Mouse (Mus musculus): Measurements from ENCODE around the gene Ascc2. TPM values are rescaled to one million over a fixed set of nuclear protein-coding genes. Genes with fewer than 3 reads are reported as not detected.
"Not testable (repeated sequence)": the region's sequence is repeated elsewhere in the genome, so short reads cannot be mapped to it uniquely, and the experiment has no call there.

Ascc2 gene
- polyA plus RNA-seq, 1 experiment from 2014 or later = 33.0 TPM

DNA sequence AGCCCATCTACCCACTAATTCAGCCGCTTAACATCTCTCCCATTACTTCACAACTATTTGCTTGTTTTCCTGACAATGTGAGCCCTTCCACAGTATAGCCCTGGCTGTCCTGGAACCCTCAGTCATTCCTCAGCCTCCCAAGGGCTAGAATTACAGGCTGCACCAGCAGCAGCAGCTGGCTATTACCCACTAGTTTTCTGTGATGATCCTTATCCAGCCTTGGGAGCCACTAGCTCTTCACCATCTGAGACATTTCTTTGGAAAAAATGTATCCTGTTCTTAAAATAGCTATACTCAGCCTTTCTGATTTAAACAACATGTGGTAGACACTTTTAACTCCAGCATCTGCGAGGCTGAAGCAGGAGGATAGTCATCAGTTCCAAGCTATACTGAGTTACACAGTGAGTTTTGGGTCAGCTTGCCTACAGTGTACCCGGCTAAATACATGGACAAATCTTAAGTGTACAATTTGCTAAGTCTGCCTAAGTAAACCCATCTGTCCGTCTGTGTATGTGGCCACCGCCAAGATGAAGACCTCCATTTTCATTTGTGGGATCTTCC is 685 bp upstream of the Ascc2 start:
- no peaks in the 10 kb centered on the region for H3K9me3 ChIP-seq
- H3K4me2 ChIP-seq (replicated peaks) = peak overlapping the region; percentile 73
- 0 out of 2 replicates have a peak, but pooled peaks cover 3% of the 10 kb centered on the region for H3K36me3 ChIP-seq
- peak overlapping the region; percentile 5; the same call in 1 of the 2 replicates for H3K27ac ChIP-seq
- H3K27me3 ChIP-seq (replicated peaks) = no peaks in the 10 kb centered on the region
- H3K9ac ChIP-seq = no peak overlapping the region
- WGBS = 56% methylated on average over 5 of the region's 5 CpGs
- 0 out of 2 replicates have a peak, but pooled peaks cover 14% of the 10 kb centered on the region for H3K4me1 ChIP-seq (replicated peaks)
- H3K4me3 ChIP-seq (replicated peaks) = no peak overlapping the region
- ATAC-seq = peak; percentile 26; the same call in 1 of the 2 replicates

GRCm38 (mm10) chr11:4638261-4638660 is 714 bp downstream of the Ascc2 start:
- WGBS = 21% methylated on average over 7 of the region's 7 CpGs
- H3K4me1 ChIP-seq (replicated peaks) = 0 out of 2 replicates have a peak, but pooled peaks cover 14% of the 10 kb centered on the region
- H3K4me2 ChIP-seq (replicated peaks) = peak overlapping the region; percentile 73
- ATAC-seq = peak; percentile 21; the same call in 1 of the 2 replicates
- no peak overlapping the region for H3K27ac ChIP-seq
- H3K4me3 ChIP-seq (replicated peaks) = peak overlapping the region; percentile 84
- H3K36me3 ChIP-seq = 0 out of 2 replicates have a peak, but pooled peaks cover 3% of the 10 kb centered on the region
- peak overlapping the region; percentile 68 for H3K9ac ChIP-seq
- no peaks in the 10 kb centered on the region for H3K27me3 ChIP-seq (replicated peaks)
- no peaks in the 10 kb centered on the region for H3K9me3 ChIP-seq

DNA sequence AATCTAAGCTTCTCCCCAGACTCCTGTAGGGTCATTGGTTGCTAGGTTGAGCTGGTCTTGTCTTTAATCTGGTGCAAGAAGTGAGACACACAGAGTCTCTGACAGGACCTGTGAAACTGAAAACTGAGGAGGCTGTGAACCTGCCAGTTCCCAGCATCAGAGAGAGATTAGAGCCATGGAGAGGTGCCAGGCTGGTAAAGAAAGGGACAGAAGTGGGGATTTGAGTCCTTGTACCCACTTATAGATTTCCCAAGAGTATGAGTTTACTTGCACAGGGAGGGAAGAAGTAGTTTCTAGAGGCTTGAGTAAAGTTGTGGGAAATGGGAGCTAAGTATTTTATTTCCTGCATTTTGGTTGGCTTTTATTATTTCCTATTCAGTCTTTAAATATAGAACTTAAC is 3.6 kb downstream of the Ascc2 start:
- Histone ChIP-seq H3K4me3 (replicated peaks) (no peak overlapping the region), H3K27me3 (replicated peaks) (no peaks in the 10 kb centered on the region), H3K9me3 (no peaks in the 10 kb centered on the region), H3K36me3 (0 out of 2 replicates have a peak, but pooled peaks cover 3% of the 10 kb centered on the region), H3K9ac (no peak overlapping the region), H3K4me2 (replicated peaks) (no peak overlapping the region), H3K4me1 (replicated peaks) (0 out of 2 replicates have a peak, but pooled peaks cover 14% of the 10 kb centered on the region), H3K27ac (no peak overlapping the region)
- ATAC-seq = no peak

DNA sequence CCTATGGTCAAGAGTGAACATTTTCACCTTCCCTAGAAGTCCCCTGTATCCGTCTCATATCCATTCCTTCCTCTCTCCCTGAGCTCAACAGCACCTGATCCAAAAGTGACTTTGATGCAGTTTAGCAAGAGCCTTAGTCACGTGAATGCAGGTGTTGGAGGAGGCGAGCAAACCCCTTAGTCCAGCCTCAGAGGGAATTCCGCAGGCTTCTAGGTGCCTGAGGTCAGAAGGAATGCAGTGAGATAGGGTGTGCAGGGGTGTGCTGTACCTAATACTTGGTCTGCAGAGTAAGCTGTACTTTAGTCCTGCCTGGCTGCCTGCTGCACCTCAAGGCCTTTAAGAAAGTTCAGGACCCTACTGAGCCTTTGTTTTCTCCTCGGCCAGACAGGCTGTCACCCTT is 6.2 kb downstream of the Ascc2 start:
- Histone ChIP-seq H3K4me1 (replicated peaks) (0 out of 2 replicates have a peak, but pooled peaks cover 7% of the 10 kb centered on the region), H3K9ac (no peak overlapping the region), H3K9me3 (no peaks in the 10 kb centered on the region), H3K4me3 (replicated peaks) (no peak overlapping the region), H3K36me3 (peaks cover 12% of the 10 kb centered on the region; the same call in 1 of the 2 replicates), H3K4me2 (replicated peaks) (no peak overlapping the region), H3K27ac (no peak overlapping the region), H3K27me3 (replicated peaks) (no peaks in the 10 kb centered on the region)
- 62% methylated on average over 5 of the region's 5 CpGs for WGBS
- no peak for ATAC-seq

DNA sequence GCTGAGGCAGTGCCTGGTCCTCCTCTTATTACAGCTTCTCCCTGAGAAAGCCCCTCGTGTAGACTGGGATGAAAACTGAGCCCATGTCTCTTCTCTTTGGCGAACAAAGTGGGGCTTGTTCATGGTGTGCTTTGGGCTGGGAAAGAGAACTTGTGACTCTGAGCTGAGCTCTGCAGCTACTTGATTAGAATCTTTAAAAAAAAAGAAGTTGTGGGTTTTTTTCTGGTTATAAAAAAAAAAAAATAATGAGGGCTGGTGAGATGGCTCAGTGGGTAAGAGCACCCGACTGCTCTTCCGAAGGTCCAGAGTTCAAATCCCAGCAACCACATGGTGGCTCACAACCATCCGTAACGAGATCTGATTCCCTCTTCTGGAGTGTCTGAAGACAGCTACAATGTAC is 7.6 kb downstream of the Ascc2 start:
- H3K27me3 ChIP-seq (replicated peaks); H3K4me2 ChIP-seq (replicated peaks); ATAC-seq; H3K9ac ChIP-seq; H3K9me3 ChIP-seq; H3K27ac ChIP-seq; H3K4me1 ChIP-seq (replicated peaks); H3K4me3 ChIP-seq (replicated peaks): not testable (repeated sequence)
- 92% methylated on average over 6 of the region's 6 CpGs for WGBS
- H3K36me3 ChIP-seq = peaks cover 22% of the 10 kb centered on the region

DNA sequence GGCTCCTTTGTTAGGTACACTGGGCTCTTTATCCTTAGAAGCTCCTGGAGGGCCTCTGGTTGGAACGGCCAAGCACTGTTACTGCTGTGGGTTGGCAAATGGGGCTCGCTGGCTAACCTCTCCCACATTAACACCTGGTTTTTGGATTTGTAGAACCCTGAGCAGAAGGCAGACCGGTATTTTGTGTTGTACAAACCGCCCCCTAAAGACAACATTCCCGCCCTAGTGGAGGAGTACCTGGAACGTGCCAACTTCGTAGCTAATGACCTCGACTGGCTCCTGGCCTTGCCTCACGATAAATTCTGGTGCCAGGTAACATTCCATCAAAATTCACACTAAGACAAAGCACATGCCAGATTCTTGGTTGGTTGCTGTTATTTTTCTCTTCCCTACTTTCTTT is 8.9 kb downstream of the Ascc2 start:
- no peaks in the 10 kb centered on the region for H3K4me1 ChIP-seq (replicated peaks)
- H3K9me3 ChIP-seq = no peaks in the 10 kb centered on the region
- ATAC-seq = no peak
- no peak overlapping the region for H3K27ac ChIP-seq
- WGBS = 86% methylated on average over 9 of the region's 9 CpGs
- no peak overlapping the region for H3K4me2 ChIP-seq (replicated peaks)
- H3K4me3 ChIP-seq (replicated peaks) = no peak overlapping the region
- H3K27me3 ChIP-seq (replicated peaks) = no peaks in the 10 kb centered on the region
- H3K9ac ChIP-seq = no peak overlapping the region
- H3K36me3 ChIP-seq = peaks cover 20% of the 10 kb centered on the region

DNA sequence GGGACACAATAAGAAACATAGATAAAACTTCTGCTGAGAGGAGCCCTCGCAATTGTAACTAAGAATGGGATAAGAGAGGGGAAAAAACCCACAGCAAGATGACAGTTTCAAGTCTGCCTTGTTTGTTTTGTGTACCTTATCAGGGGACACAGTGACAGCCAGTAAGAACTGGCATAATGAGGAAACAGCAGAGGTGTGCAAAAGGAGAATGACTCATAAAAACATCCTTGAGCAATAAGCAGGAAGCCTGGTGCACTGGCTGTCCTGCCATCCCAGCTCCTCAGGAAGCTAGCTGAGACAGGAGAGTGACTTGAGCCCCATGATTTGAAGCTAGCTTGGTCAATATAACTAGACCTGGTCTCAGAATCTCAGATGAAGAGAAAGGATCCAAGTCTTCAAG is 22.3 kb downstream of the Ascc2 start:
- Histone ChIP-seq H3K9me3 (no peaks in the 10 kb centered on the region), H3K36me3 (peaks cover 8% of the 10 kb centered on the region; the same call in 1 of the 2 replicates), H3K4me1 (replicated peaks) (no peaks in the 10 kb centered on the region), H3K27ac (no peak overlapping the region), H3K9ac (no peak overlapping the region), H3K4me2 (replicated peaks) (no peak overlapping the region), H3K27me3 (replicated peaks) (no peaks in the 10 kb centered on the region), H3K4me3 (replicated peaks) (no peak overlapping the region)
- ATAC-seq = no peak
- WGBS = 87% methylated on average over 1 of the region's 1 CpGs

- H3K4me3 ChIP-seq (replicated peaks) = no peak overlapping the region
- no peaks in the 10 kb centered on the region for H3K9me3 ChIP-seq
- WGBS = 81% methylated on average over 7 of the region's 7 CpGs
- no peak overlapping the region for H3K4me2 ChIP-seq (replicated peaks)
- H3K4me1 ChIP-seq (replicated peaks) = no peaks in the 10 kb centered on the region
- H3K9ac ChIP-seq = no peak overlapping the region
- no peak overlapping the region for H3K27ac ChIP-seq
- peaks cover 3% of the 10 kb centered on the region; the same call in 1 of the 2 replicates for H3K36me3 ChIP-seq
- no peaks in the 10 kb centered on the region for H3K27me3 ChIP-seq (replicated peaks)
- no peak for ATAC-seq
Observed at GRCm38 (mm10) chr11:4660309-4661025, 22.9 kb downstream of the Ascc2 start.

DNA sequence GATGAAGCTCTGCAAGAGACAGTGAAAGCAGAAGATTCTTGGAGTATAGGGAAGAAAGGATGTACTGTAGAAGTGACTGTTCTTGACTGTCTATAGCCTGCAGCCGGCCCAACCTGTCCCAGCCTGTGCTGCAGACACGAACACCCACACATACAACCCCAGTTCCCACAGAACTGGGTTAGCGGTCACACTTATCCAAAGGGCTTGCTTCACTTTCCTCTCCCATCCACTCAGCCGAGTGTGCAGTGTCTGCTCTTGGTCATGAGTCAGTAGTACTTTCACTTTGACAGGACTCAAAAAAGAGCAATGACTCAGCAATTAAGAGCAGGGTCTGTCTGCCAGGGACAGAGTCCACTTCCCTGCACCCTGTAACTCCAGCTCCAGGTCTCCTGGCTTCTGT is 23.8 kb downstream of the Ascc2 start:
- Histone ChIP-seq H3K4me3 (replicated peaks) (no peak overlapping the region), H3K27ac (no peak overlapping the region), H3K36me3 (peaks cover 3% of the 10 kb centered on the region; the same call in 1 of the 2 replicates), H3K9me3 (no peaks in the 10 kb centered on the region), H3K4me1 (replicated peaks) (no peaks in the 10 kb centered on the region), H3K9ac (no peak overlapping the region), H3K27me3 (replicated peaks) (no peaks in the 10 kb centered on the region), H3K4me2 (replicated peaks) (no peak overlapping the region)
- 77% methylated on average over 4 of the region's 4 CpGs for WGBS
- ATAC-seq = peak; percentile 71

DNA sequence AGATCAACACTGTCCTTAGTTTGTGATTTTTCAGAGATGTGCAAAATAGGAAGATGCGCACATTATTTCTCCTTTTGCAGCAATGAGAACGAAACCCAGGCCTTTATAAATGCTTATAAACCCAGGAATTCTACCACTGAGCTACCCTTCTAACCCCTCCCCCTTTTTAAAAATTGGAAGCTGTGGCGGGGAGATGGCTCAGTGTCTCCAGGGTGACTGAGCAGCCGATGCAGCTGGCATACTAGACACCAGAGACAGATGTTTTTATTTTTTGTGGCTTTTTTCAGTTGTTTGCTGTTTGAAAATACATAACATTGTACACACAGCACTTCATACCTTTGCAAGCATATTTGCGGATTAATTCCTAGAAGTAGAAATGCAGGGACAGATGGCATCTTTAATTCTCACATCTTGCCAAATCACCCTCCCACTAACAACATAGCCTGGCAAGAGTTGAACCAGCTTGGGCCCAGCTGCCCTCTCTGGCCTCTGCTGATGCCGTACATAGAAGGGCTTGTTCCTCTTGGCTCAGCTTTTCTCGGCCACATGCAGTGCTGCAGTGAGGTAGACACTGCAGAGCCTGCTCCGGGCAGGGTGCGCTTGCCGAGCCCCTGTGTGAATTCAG is 24.4 kb downstream of the Ascc2 start:
- Histone ChIP-seq H3K4me3 (replicated peaks) (no peak overlapping the region), H3K27me3 (replicated peaks) (no peaks in the 10 kb centered on the region), H3K36me3 (peaks cover 3% of the 10 kb centered on the region; the same call in 1 of the 2 replicates), H3K4me2 (replicated peaks) (no peak overlapping the region), H3K9me3 (no peaks in the 10 kb centered on the region), H3K9ac (no peak overlapping the region), H3K27ac (no peak overlapping the region), H3K4me1 (replicated peaks) (no peaks in the 10 kb centered on the region)
- 88% methylated on average over 10 of the region's 10 CpGs for WGBS
- no peak for ATAC-seq

DNA sequence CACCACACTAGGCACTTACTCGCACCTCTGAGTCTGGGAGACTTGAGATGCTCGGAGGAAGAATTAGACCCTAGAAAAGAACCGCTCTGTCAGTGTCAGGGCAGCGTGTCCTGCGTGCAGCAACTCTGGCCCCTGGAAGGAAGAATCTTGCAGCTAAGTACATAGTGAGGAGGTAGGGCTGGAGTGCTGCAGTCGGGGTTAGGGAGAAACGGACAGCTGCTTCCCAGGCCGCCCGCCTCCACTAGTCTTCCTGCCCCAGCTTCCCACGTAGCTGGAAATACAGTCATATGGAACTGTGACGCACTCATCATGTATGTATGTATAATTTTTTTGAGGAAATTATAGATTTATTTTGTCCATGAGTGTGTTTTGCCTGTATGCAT is 24.9 kb downstream of the Ascc2 start:
- Histone ChIP-seq H3K27ac (no peak overlapping the region), H3K4me1 (replicated peaks) (no peaks in the 10 kb centered on the region), H3K36me3 (peaks cover 3% of the 10 kb centered on the region; the same call in 1 of the 2 replicates), H3K27me3 (replicated peaks) (no peaks in the 10 kb centered on the region), H3K9ac (no peak overlapping the region), H3K4me2 (replicated peaks) (no peak overlapping the region), H3K9me3 (no peaks in the 10 kb centered on the region), H3K4me3 (replicated peaks) (no peak overlapping the region)
- 92% methylated on average over 11 of the region's 11 CpGs for WGBS
- ATAC-seq = no peak

DNA sequence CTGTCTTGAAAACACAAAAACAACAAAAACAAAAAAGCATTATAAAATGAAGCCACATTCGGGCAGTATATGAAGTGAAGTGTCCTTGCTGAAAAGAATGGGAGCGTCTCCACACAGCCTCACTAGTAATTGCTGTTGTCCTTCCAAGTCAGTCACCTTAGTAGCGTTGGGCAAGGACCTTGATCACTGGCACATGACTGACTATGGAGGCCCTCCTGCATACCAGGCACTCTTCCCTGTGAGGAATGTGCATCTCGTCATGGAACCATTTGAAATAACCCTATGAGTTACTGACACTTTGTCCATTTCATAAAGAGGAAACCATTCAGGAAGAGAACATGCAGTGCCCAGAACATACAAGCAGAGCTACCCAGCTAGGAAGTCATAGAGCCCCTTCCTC is 34.2 kb downstream of the Ascc2 start:
- no peaks in the 10 kb centered on the region for H3K27me3 ChIP-seq (replicated peaks)
- no peaks in the 10 kb centered on the region for H3K4me1 ChIP-seq (replicated peaks)
- H3K27ac ChIP-seq = no peak overlapping the region
- no peak overlapping the region for H3K4me2 ChIP-seq (replicated peaks)
- 80% methylated on average over 4 of the region's 4 CpGs for WGBS
- no peak for ATAC-seq
- no peak overlapping the region for H3K9ac ChIP-seq
- H3K9me3 ChIP-seq = no peaks in the 10 kb centered on the region
- H3K4me3 ChIP-seq (replicated peaks) = no peak overlapping the region
- peaks cover 13% of the 10 kb centered on the region; the same call in 1 of the 2 replicates for H3K36me3 ChIP-seq
